Mouse (Mus musculus): ENCODE measurements around the gene Inppl1. TPM values are rescaled to one million over a fixed set of nuclear protein-coding genes. Genes with fewer than 3 reads are reported as not detected.

The Inppl1 gene
- polyA plus RNA-seq, 1 experiment, result 22.7 TPM

DNA sequence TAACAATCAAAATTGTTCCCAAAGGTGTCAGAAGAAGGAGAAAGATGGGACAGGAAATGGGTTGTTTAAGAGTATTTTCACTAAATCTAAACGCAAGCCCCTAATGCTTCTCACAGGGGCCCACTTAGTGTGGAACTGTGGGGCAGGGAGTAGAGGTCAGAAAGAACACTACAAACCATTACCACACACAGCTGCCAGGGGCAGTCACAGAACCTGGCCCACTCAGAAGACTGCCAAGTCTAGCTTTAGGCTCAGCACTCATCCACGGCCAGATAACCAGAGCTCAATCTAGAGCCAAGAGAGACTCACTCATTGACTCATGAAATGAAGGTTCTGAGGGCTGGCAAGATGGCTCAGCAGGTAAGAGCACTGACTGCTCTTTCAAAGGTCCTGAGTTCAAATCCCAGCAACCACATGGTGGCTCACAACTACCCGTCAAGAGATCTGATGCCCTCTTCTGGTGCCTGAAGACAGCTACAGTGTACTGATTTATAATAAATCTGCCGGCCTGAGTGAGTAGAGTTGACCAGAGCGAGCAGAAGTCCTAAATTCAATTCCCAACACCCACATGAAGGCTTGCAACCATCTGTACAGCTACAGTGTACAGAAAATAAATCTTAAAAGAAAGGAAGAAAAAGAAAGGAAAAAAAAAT is 2.4 kb downstream of the Inppl1 start:
- Histone ChIP-seq H3K4me3 (replicated peaks; ENCODE audit: control insufficient read depth, low read depth, low read length) (no peak overlapping the region), H3K27ac (ENCODE audit: control insufficient read depth, insufficient read depth, low read depth, low read length, poor library complexity) (no peak overlapping the region), H3K4me1 (ENCODE audit: control insufficient read depth, insufficient read depth, low read length) (no peaks in the 10 kb centered on the region)
- WGBS, result 56% methylated on average over 5 of the region's 5 CpGs
- TF ChIP-seq CTCF (IDR thresholded peaks at IDR 0.05; ENCODE audit: control insufficient read depth, insufficient read depth, low read length) (no peak), POLR2A (IDR thresholded peaks at IDR 0.05; ENCODE audit: borderline replicate concordance, control insufficient read depth, low read depth, low read length) (no peak)

DNA sequence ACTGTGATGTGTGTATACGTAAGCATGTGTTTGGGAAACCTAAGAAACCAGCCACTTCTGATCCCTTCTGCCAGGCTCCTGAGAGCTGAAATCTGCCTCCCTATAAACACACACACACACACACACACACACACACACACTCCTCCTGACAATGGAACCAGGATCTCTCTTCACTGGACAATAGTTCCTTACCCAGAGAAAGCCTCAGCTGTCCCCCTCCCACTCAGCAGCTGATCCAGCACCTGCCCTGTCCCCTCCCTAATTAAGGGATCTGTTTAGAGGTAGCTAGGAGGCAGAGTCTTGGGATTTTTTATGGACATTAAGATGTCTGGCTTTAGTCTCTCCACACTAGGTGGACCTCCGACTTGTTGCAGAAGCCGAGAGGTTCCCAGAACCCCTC is 3.1 kb downstream of the Inppl1 start:
- no peak for TF ChIP-seq POLR2A (IDR thresholded peaks at IDR 0.05; ENCODE audit: borderline replicate concordance, control insufficient read depth, low read depth, low read length)
- no peak for TF ChIP-seq CTCF (IDR thresholded peaks at IDR 0.05; ENCODE audit: control insufficient read depth, insufficient read depth, low read length)
- WGBS, result 89% methylated on average over 3 of the region's 3 CpGs

DNA sequence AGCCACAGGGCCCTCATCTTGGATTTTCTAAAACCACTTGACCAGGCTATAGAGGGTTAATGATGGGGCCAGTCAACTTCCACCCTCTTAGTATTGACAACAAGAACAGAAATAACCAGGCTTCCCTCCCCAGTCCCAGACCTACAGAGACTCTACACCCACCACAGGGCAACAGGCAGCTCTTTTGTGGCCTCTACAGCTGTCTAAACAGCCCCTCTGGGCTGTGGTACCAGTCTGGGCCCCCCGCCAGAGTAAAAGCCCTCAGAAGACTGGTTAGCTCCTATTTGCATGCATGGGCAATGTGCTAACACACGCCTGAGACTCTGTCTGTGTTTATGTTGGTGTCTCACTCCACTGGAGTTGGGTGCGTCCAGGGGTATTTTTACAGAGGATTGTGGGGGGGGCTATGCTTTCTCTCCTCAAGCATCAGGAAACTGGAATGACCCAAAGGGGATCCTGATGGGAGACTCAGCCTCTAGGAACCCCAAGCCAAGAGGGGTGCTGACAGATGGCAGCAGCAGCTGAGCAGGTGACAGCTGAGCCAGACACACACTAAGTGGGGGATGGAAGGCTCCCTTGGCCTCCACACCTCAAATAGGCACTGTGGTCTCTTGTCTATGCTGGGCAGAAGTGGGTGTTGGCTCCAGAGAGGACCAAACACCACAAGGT is 4.0 kb downstream of the Inppl1 start:
- Histone ChIP-seq H3K4me3 (replicated peaks; ENCODE audit: control insufficient read depth, low read depth, low read length) (no peak overlapping the region), H3K4me1 (ENCODE audit: control insufficient read depth, insufficient read depth, low read length) (no peaks in the 10 kb centered on the region), H3K27ac (ENCODE audit: control insufficient read depth, insufficient read depth, low read depth, low read length, poor library complexity) (no peak overlapping the region)
- WGBS, result 72% methylated on average over 3 of the region's 3 CpGs
- TF ChIP-seq POLR2A (IDR thresholded peaks at IDR 0.05; ENCODE audit: borderline replicate concordance, control insufficient read depth, low read depth, low read length) (no peak), CTCF (IDR thresholded peaks at IDR 0.05; ENCODE audit: control insufficient read depth, insufficient read depth, low read length) (no peak)

More for the DNA sequence above, 3.1 kb downstream of the Inppl1 start:
- Histone ChIP-seq H3K27ac (ENCODE audit: control insufficient read depth, insufficient read depth, low read depth, low read length, poor library complexity) (no peak overlapping the region), H3K4me1 (ENCODE audit: control insufficient read depth, insufficient read depth, low read length) (no peaks in the 10 kb centered on the region), H3K4me3 (replicated peaks; ENCODE audit: control insufficient read depth, low read depth, low read length) (no peak overlapping the region)

DNA sequence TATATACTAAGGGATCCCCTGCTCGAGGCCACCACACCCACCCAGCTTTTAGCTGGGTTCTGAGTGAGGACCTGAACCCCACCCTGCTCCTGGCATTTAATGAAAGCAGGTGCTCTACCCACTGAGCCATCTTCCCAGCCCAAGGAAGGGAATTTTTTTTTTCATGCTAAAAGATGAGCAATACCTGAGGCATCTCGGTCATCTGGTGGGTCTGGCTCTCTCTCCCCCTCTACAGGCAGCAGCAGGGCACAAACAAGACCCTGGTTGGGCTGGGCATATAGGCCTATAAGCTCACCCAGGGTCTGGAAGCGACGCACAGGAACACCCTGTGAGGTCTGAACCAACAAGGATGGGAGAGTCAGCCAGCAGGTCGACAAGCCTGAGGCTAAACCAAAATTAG is 4.7 kb downstream of the Inppl1 start:
- no peaks in the 10 kb centered on the region for H3K4me1 ChIP-seq (ENCODE audit: control insufficient read depth, insufficient read depth, low read length)
- H3K4me3 ChIP-seq (replicated peaks; ENCODE audit: control insufficient read depth, low read depth, low read length), result no peak overlapping the region
- 78% methylated on average over 5 of the region's 5 CpGs for WGBS
- no peak overlapping the region for H3K27ac ChIP-seq (ENCODE audit: control insufficient read depth, insufficient read depth, low read depth, low read length, poor library complexity)
- no peak for TF ChIP-seq POLR2A (IDR thresholded peaks at IDR 0.05; ENCODE audit: borderline replicate concordance, control insufficient read depth, low read depth, low read length)
- TF ChIP-seq CTCF (IDR thresholded peaks at IDR 0.05; ENCODE audit: control insufficient read depth, insufficient read depth, low read length), result no peak

DNA sequence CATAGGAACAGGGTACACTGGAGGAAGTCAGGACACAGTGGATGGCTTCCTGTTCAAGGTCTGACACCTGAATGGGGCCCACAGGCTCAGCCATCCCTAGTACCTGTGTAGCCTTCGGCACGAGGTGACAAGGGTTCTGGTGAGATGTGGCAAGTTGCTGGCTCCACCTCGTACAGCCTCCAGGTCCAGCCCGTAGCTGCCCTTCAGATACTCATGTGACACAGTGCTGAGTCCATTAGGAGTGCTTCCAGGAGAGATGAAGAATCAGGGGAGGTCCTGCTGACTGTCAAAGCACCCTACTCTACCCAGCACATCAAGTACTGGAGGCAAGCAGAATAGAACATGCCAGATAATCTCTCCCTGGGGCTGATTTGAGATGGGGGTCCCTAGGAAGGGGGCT is 5.7 kb downstream of the Inppl1 start:
- no peak overlapping the region for H3K27ac ChIP-seq (ENCODE audit: control insufficient read depth, insufficient read depth, low read depth, low read length, poor library complexity)
- H3K4me3 ChIP-seq (replicated peaks; ENCODE audit: control insufficient read depth, low read depth, low read length), result no peak overlapping the region
- TF ChIP-seq CTCF (IDR thresholded peaks at IDR 0.05; ENCODE audit: control insufficient read depth, insufficient read depth, low read length) (no peak), POLR2A (IDR thresholded peaks at IDR 0.05; ENCODE audit: borderline replicate concordance, control insufficient read depth, low read depth, low read length) (no peak)
- 78% methylated on average over 4 of the region's 4 CpGs for WGBS
- H3K4me1 ChIP-seq (ENCODE audit: control insufficient read depth, insufficient read depth, low read length), result no peaks in the 10 kb centered on the region

DNA sequence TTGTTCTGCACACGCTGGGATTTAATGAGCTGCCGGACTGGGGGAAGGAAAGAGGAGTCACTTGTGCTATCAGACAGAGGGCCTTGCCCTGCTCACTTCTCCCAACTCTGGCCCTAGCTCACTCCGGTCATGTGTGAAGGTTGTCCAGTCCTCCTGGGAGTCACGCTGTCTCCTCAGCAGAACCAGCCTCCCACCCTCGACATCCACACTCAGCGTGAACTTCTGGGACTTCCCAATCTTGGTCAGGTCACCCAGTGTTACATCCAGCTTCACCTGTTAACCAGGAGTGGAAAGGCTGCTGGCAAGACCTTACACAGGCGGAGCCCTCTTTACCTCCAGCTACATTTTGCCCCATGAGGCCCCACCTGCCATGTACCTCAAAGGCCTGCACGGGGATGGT is 6.6 kb downstream of the Inppl1 start:
- Histone ChIP-seq H3K27ac (ENCODE audit: control insufficient read depth, insufficient read depth, low read depth, low read length, poor library complexity) (no peak overlapping the region), H3K4me3 (replicated peaks; ENCODE audit: control insufficient read depth, low read depth, low read length) (no peak overlapping the region), H3K4me1 (ENCODE audit: control insufficient read depth, insufficient read depth, low read length) (no peaks in the 10 kb centered on the region)
- WGBS, result 86% methylated on average over 8 of the region's 8 CpGs
- TF ChIP-seq CTCF (IDR thresholded peaks at IDR 0.05; ENCODE audit: control insufficient read depth, insufficient read depth, low read length), result no peak
- no peak for TF ChIP-seq POLR2A (IDR thresholded peaks at IDR 0.05; ENCODE audit: borderline replicate concordance, control insufficient read depth, low read depth, low read length)

DNA sequence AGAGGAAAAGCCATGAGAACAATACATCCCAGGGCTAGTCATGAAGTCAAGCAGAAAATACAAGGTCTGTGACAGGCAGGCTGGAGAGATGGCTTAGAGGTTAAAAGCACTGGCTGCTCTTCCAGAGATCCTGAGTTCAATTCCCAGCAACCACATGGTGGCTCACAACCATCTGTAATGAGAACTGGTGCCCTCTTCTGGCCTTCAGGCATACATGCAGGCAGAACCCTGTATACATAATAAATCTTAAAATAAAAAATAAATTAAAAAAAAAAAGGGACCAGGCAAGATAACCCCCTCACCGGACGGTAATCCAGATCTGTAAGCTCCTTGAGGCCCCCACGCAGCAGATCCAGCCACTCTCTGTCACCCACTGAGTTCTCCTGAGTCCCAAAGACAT is 7.7 kb downstream of the Inppl1 start:
- Histone ChIP-seq H3K4me3 (replicated peaks; ENCODE audit: control insufficient read depth, low read depth, low read length) (no peak overlapping the region), H3K27ac (ENCODE audit: control insufficient read depth, insufficient read depth, low read depth, low read length, poor library complexity) (no peak overlapping the region), H3K4me1 (ENCODE audit: control insufficient read depth, insufficient read depth, low read length) (no peaks in the 10 kb centered on the region)
- 92% methylated on average over 3 of the region's 3 CpGs for WGBS
- TF ChIP-seq POLR2A (IDR thresholded peaks at IDR 0.05; ENCODE audit: borderline replicate concordance, control insufficient read depth, low read depth, low read length) (no peak), CTCF (IDR thresholded peaks at IDR 0.05; ENCODE audit: control insufficient read depth, insufficient read depth, low read length) (no peak)

DNA sequence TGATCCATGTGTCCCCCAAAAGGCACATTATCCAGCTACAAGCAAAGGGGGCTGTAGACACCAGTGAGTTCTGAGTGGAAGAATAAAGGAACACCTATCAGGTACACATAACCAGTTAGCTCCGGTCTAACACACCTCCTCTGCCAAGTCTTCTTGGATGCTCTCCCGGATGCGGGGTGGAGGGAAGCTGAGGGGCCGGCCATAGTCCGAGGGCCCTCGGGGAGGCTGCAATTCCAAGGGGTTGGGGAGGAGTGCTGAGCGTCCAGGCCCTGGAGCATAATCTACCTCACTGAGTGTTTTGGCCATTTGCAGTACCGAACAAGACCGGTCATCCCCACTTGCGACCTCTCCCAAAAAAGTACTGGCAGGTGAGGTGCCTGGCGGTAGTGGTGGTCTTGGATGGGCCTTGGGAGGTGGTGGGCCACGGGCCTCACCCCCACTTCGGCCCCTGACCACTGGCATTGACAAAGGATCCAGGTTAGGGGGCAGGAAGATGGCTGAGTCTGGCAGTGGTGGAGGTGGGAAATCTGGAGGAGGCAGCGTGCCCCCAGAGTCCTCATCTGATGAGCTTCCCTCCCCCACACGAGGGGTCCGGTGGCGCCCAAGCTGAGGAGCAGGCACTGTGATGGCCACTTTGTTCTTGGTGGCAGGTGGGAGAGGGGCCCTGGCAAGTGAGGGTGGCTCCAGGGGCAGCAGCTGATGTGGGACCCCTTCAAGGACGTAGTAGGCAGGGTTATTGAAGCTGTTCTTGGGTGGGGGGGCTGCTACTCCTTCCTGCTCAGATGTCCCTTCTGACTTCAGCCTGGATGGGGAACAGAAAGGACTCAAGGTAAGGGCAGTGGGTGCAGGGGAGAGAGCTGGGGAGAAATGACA is 14.0 kb downstream of the Inppl1 start:
- Histone ChIP-seq H3K27ac (ENCODE audit: control insufficient read depth, insufficient read depth, low read depth, low read length, poor library complexity) (no peak overlapping the region), H3K4me1 (ENCODE audit: control insufficient read depth, insufficient read depth, low read length) (no peaks in the 10 kb centered on the region), H3K4me3 (replicated peaks; ENCODE audit: control insufficient read depth, low read depth, low read length) (no peak overlapping the region)
- TF ChIP-seq POLR2A (IDR thresholded peaks at IDR 0.05; ENCODE audit: borderline replicate concordance, control insufficient read depth, low read depth, low read length) (no peak), CTCF (IDR thresholded peaks at IDR 0.05; ENCODE audit: control insufficient read depth, insufficient read depth, low read length) (no peak)
- WGBS, result 92% methylated on average over 18 of the region's 18 CpGs
